Mouse (Mus musculus) small intestine, adult 2 months (tissue): Measurements from ENCODE around the gene Ppm1b. TPM values are rescaled to one million over a fixed set of nuclear protein-coding genes. Genes with fewer than 3 reads are reported as not detected.

Source experiments
- H3K27ac ChIP-seq: fragments of 200-500 bp; 2 replicates; pipeline ENCODE4 v1.5.1; 2012; ENCODE audit warnings: low read depth, low read length, control low read depth, inconsistent platforms; ENCODE audit not compliant: insufficient read depth
- H3K27me3 ChIP-seq: fragments of 200-500 bp; 2 replicates; pipeline ENCODE4 v1.6.1; 2012; ENCODE audit warnings: mild to moderate bottlenecking, moderate library complexity, low read length, inconsistent platforms; ENCODE audit not compliant: control insufficient read depth, insufficient read depth
- H3K36me3 ChIP-seq: fragments of 200-500 bp; 2 replicates; pipeline ENCODE4 v1.6.1; 2012; ENCODE audit warnings: mild to moderate bottlenecking, low read length, control low read depth, inconsistent platforms; ENCODE audit not compliant: control insufficient read depth, insufficient read depth
- H3K4me1 ChIP-seq: fragments of 200-500 bp; 2 replicates; pipeline ENCODE4 v1.6.1; 2012; ENCODE audit warnings: low read length, inconsistent platforms, mixed read lengths; ENCODE audit not compliant: control insufficient read depth, insufficient read depth, insufficient read length
- H3K4me3 ChIP-seq: fragments of 200-500 bp; 2 replicates; pipeline ENCODE4 v1.5.1; 2012; ENCODE audit warnings: low read depth, mild to moderate bottlenecking, control low read depth, inconsistent platforms, low read length, moderate library complexity
- CTCF ChIP-seq: fragments of 200-500 bp; IDR thresholded peaks from 2 replicates; pipeline ENCODE4 v1.5.1; 2012; ENCODE audit warnings: low read depth, mild to moderate bottlenecking, control low read depth, inconsistent platforms, low read length, moderate library complexity, mixed read lengths; ENCODE audit not compliant: insufficient replicate concordance, insufficient read length; ENCODE audit errors: extremely low read depth
- POLR2A ChIP-seq: fragments of 200-500 bp; IDR thresholded peaks from 2 replicates; pipeline ENCODE4 v1.6.1; 2012; ENCODE audit warnings: low read depth, mild to moderate bottlenecking, control low read depth, inconsistent platforms, low read length, moderate library complexity
- WGBS: fragments of 180-500 bp; shearing (Covaris S2); methylation state at CpG from one replicate; pipeline ENCODE4 v1.1.7; 2018; 5-methylcytosine and 5-hydroxymethylcytosine counted together
- polyA plus RNA-seq: library from polyadenylated mRNA; depleted of rRNA; stranded (reverse); fragments of >200 nt; gene quantifications from 2 replicates; pipeline ENCODE4 v1.2.3, GENCODE M21; 2012

The Ppm1b gene
- polyA plus RNA-seq, 1 experiment, result 17.6 TPM

GRCm38 (mm10) chr17:84943033-84943393 lies 13.5 kb upstream of the Ppm1b start:
- Histone ChIP-seq H3K4me3 (no peak overlapping the region), H3K36me3 (no peaks in the 10 kb centered on the region), H3K4me1 (peaks cover 3% of the 10 kb centered on the region; the same call in 1 of the 2 replicates), H3K27me3 (no peaks in the 10 kb centered on the region), H3K27ac (no peak overlapping the region)
- TF ChIP-seq CTCF (no peak), POLR2A (no peak)
- WGBS, result 64% methylated on average over 2 of the region's 2 CpGs

DNA sequence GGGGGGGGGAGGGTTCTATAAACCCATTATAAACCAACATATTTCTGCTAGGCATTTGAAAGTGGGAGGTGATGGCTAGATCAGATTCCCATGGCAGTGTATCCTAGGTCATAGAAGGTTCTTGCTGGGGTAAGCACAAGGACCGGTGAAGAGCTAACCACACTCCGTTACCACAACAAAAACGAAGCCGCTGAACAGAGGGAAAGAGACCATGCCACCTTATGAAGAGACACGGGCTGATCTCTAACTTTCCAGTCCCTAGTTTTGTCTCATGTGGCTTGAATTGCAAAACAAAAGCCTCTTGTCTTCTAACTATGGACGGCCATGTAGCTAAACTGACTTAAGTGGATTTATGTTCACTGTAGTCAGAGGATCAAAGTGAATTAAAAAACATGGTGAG lies 12.2 kb upstream of the Ppm1b start:
- TF ChIP-seq CTCF, result no peak
- no peak for TF ChIP-seq POLR2A
- H3K36me3 ChIP-seq, result no peaks in the 10 kb centered on the region
- no peaks in the 10 kb centered on the region for H3K27me3 ChIP-seq
- H3K4me1 ChIP-seq, result peaks cover 3% of the 10 kb centered on the region; the same call in 1 of the 2 replicates
- no peak overlapping the region for H3K4me3 ChIP-seq
- H3K27ac ChIP-seq, result no peak overlapping the region
- WGBS, result 95% methylated on average over 6 of the region's 6 CpGs

DNA sequence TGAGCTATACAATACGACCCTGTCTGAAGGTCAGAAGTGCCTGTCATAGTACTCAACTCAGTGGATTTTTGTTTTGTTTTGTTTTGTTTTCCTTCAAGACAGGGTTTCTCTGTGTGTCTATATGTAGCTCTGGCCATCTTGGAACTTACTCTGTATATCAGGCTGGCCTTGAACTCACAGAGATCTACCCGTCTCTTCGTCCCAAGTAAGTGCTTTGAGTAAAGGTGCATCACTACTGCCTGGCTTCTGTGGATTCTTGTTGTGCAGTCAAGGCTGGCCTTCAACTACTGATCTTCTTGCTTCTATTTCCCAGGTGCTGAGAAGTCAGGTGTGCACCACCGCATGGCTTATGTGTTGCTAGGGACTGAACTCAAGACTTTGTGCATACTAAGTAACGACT lies 4.0 kb upstream of the Ppm1b start:
- no peaks in the 10 kb centered on the region for H3K4me1 ChIP-seq
- H3K27ac ChIP-seq, result no peak overlapping the region
- no peaks in the 10 kb centered on the region for H3K36me3 ChIP-seq
- 97% methylated on average over 5 of the region's 5 CpGs for WGBS
- no peaks in the 10 kb centered on the region for H3K27me3 ChIP-seq
- H3K4me3 ChIP-seq, result no peak overlapping the region
- no peak for TF ChIP-seq CTCF
- no peak for TF ChIP-seq POLR2A

- Histone ChIP-seq H3K27me3 (no peaks in the 10 kb centered on the region), H3K4me1 (no peaks in the 10 kb centered on the region), H3K4me3 (no peak overlapping the region), H3K27ac (no peak overlapping the region), H3K36me3 (no peaks in the 10 kb centered on the region)
- TF ChIP-seq POLR2A (no peak), CTCF (no peak)
- 85% methylated on average over 5 of the region's 5 CpGs for whole genome bisulfite sequencing
These were observed 2.8 kb upstream of the Ppm1b start for GRCm38 (mm10) chr17:84953776-84954175.

DNA sequence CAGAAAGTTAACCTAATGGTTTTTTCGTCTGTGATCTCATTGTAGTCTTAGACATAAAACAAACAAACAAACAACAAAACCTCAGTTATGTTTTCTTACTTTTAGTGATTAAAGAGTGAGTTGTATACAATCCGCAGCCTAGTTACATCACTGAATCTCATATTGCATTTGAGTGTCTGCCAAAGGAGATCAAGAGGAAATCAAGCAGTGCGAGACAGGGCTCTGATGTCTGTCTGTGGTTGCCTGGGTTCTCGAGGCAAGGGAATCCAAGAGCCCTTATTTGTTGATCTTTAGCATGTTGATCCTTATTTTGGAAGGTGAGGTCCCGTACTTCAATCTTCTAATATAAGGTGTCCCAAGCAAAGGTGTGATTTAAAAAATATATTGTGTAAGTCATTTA lies 1.7 kb upstream of the Ppm1b start:
- H3K4me1 ChIP-seq, result no peaks in the 10 kb centered on the region
- TF ChIP-seq POLR2A, result no peak
- no peak for TF ChIP-seq CTCF
- H3K36me3 ChIP-seq, result no peaks in the 10 kb centered on the region
- no peak overlapping the region for H3K27ac ChIP-seq
- no peaks in the 10 kb centered on the region for H3K27me3 ChIP-seq
- no peak overlapping the region for H3K4me3 ChIP-seq
- WGBS, result 85% methylated on average over 5 of the region's 5 CpGs

DNA sequence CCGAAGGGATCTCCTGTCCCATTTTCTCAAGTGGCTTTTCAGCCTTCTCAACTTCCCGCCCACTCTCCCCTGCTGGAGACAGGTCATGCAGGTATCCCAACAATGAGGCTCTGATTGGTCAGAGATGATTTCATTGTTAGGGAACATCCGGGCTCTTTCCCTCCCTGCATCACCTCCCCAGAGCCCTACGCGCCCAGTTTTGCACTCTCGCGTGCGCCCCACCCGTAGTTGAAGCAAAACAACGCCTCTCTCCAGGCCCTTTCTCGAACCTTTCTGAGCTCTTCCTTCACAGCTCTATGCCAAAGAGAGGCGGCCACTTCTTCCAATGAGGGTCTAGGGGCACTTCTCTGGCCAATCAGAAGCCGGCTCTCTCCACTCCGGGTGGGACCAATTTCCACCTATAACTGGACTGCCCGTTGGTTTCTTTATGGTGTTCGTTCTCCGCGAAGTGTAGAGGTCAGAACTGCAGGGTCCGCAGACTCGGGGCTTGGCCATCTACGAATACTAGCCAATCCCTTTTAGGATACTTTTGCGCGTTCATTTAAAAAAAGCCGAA lies 468 bp downstream of the Ppm1b start:
- WGBS, result under 1% methylated on average over 24 of the region's 24 CpGs
- Histone ChIP-seq H3K27ac (peak overlapping the region; percentile 97), H3K4me1 (peaks cover 7% of the 10 kb centered on the region), H3K4me3 (peak overlapping the region; percentile 75), H3K36me3 (no peaks in the 10 kb centered on the region), H3K27me3 (no peaks in the 10 kb centered on the region)
- no peak for TF ChIP-seq CTCF
- peak; percentile 72 for TF ChIP-seq POLR2A

DNA sequence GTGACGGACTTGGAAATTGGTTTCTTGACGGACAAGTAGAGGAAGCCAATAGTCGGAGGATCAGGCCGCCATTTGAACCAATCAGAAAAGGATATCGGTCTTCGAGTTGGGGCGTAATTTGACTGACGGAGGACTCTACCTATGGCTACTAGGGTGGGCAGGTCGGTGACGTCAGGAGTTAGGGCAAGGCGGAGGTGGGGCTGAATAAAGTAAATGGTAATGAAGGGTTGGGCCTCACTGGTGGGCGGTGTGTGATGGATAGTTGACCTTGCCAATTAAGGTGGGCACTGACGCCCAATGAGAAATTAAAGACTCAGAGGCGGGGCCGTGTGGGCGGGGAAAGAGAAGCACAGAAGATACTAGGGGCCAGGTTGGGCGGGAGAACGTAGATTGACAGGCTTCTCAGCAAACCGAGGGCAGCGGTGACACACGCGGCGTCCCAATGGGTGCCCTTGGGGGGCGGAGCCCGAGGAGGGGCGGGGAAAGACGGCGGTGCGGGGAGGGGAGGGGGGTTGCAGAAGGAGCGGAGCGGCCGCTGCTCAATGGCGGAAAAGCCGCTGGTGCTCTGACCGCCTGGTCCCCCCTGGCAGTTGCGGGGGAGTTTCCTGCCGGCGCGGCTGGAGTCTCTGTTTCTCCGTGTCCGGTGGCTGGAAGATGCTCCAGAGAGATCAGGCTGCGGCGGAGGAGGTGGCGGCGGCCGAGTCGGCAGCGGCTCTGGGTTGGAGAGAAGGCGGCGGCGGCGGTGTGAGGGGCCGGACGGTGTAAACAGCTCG lies 1.1 kb downstream of the Ppm1b start:
- WGBS, result 1% methylated on average over 49 of the region's 55 CpGs
- Histone ChIP-seq H3K27ac (peak overlapping the region; percentile 97), H3K4me3 (peak overlapping the region; percentile 90), H3K27me3 (no peaks in the 10 kb centered on the region), H3K4me1 (peaks cover 8% of the 10 kb centered on the region), H3K36me3 (no peaks in the 10 kb centered on the region)
- TF ChIP-seq POLR2A (peak; percentile 97), CTCF (no peak)
